Mouse (Mus musculus) intestine, embryonic 14.5 days (tissue): Measurements from ENCODE around the gene Dctn5. TPM values are rescaled to one million over a fixed set of nuclear protein-coding genes. Genes with fewer than 3 reads are reported as not detected.

Experiments
- ATAC-seq: fragments of 200-750 bp; cut with Nextera tagmentation; replicated peaks from 2 replicates; pipeline ENCODE4 v1.8.0; 2017; ENCODE audit warnings: low read depth, moderate number of reproducible peaks, moderate TSS enrichment, moderate library complexity; ENCODE audit not compliant: low FRiP score, low TSS enrichment
- DNase-seq: peaks from one replicate; pipeline ENCODE4 v3.0.0-alpha.2; 2018; ENCODE audit warnings: low spot score
- H3K27ac ChIP-seq: fragments of 300-500 bp; sonication (generic); 2 replicates; pipeline ENCODE4 v1.5.1; 2014; ENCODE audit warnings: low read depth, mild to moderate bottlenecking, control low read depth
- H3K27me3 ChIP-seq: fragments of 300-500 bp; sonication (generic); replicated peaks from 2 replicates; pipeline ENCODE4 v1.6.1; 2014; ENCODE audit warnings: low read length, control low read depth; ENCODE audit not compliant: control insufficient read depth, insufficient read depth
- H3K36me3 ChIP-seq: fragments of 300-500 bp; sonication (generic); 2 replicates; pipeline ENCODE4 v1.6.1; 2014; ENCODE audit warnings: low read length, control low read depth; ENCODE audit not compliant: control insufficient read depth, insufficient read depth
- H3K4me1 ChIP-seq: fragments of 300-500 bp; sonication (generic); replicated peaks from 2 replicates; pipeline ENCODE4 v1.6.1; 2014; ENCODE audit warnings: low read length, control low read depth, mixed read lengths; ENCODE audit not compliant: control insufficient read depth, insufficient read depth
- H3K4me2 ChIP-seq: fragments of 300-500 bp; sonication (generic); 2 replicates; pipeline ENCODE4 v1.6.1; 2014; ENCODE audit warnings: low read length
- H3K4me3 ChIP-seq: fragments of 300-500 bp; sonication (generic); 2 replicates; pipeline ENCODE4 v1.5.1; 2014; ENCODE audit warnings: low read depth, low read length, control low read depth, mixed read lengths
- H3K9ac ChIP-seq: fragments of 300-500 bp; sonication (generic); 2 replicates; pipeline ENCODE4 v1.6.1; 2014; ENCODE audit warnings: mild to moderate bottlenecking, low read length
- H3K9me3 ChIP-seq: fragments of 300-500 bp; sonication (generic); 2 replicates; pipeline ENCODE4 v1.6.1; 2016; ENCODE audit warnings: low read length, control low read depth; ENCODE audit not compliant: control insufficient read depth
- WGBS: fragments of 180-500 bp; shearing (Covaris S2); extraction: QIAGEN DNeasy Blood & Tissue Kit; methylation state at CpG from one replicate; pipeline ENCODE4 v1.1.7; 2014; 5-methylcytosine and 5-hydroxymethylcytosine counted together
- polyA plus RNA-seq: library from polyadenylated mRNA; unstranded; fragments of >200 nt; fragmentation: Nextera tagmentation; extraction: Ambion mirVana; gene quantifications from 2 replicates; pipeline ENCODE4 v1.2.1, GENCODE M21; 2014

The Dctn5 gene
- polyA plus RNA-seq, 1 experiment from 2014 or later = 121 TPM

- Histone ChIP-seq H3K4me1 (no peaks in the 10 kb centered on the region), H3K36me3 (peaks cover 41% of the 10 kb centered on the region), H3K4me2 (no peak overlapping the region), H3K27ac (no peak overlapping the region), H3K9me3 (no peaks in the 10 kb centered on the region), H3K27me3 (no peaks in the 10 kb centered on the region), H3K4me3 (no peak overlapping the region), H3K9ac (no peak overlapping the region)
- 95% methylated on average over 6 of the region's 6 CpGs for WGBS
- no peak for DNase-seq
- ATAC-seq = no peak
Measured at GRCm38 (mm10) chr7:122108206-122108605, 24.6 kb upstream of the Dctn5 start.

- no peaks in the 10 kb centered on the region for H3K27me3 ChIP-seq
- no peak for DNase-seq
- H3K36me3 ChIP-seq = peaks cover 62% of the 10 kb centered on the region
- H3K27ac ChIP-seq = no peak overlapping the region
- 83% methylated on average over 4 of the region's 4 CpGs for WGBS
- no peaks in the 10 kb centered on the region for H3K4me1 ChIP-seq
- H3K4me3 ChIP-seq = no peak overlapping the region
- no peak for ATAC-seq
- no peaks in the 10 kb centered on the region for H3K9me3 ChIP-seq
- no peak overlapping the region for H3K4me2 ChIP-seq
- H3K9ac ChIP-seq = no peak overlapping the region
Measured at GRCm38 (mm10) chr7:122123518-122123917, 9.3 kb upstream of the Dctn5 start.

GRCm38 (mm10) chr7:122125636-122126035 is 7.2 kb upstream of the Dctn5 start:
- no peak overlapping the region for H3K27ac ChIP-seq
- H3K4me2 ChIP-seq = no peak overlapping the region
- ATAC-seq = no peak
- DNase-seq = no peak
- H3K9me3 ChIP-seq = no peaks in the 10 kb centered on the region
- no peak overlapping the region for H3K9ac ChIP-seq
- no peaks in the 10 kb centered on the region for H3K27me3 ChIP-seq
- 83% methylated on average over 8 of the region's 8 CpGs for WGBS
- peaks cover 65% of the 10 kb centered on the region for H3K36me3 ChIP-seq
- H3K4me3 ChIP-seq = no peak overlapping the region
- no peaks in the 10 kb centered on the region for H3K4me1 ChIP-seq

- DNase-seq (no peak), ATAC-seq (no peak)
- H3K4me1 ChIP-seq = peaks cover 6% of the 10 kb centered on the region; the same call in 1 of the 2 replicates
- no peaks in the 10 kb centered on the region for H3K9me3 ChIP-seq
- H3K36me3 ChIP-seq = peaks cover 64% of the 10 kb centered on the region
- 95% methylated on average over 11 of the region's 11 CpGs for WGBS
- H3K9ac ChIP-seq = no peak overlapping the region
- H3K27me3 ChIP-seq = no peaks in the 10 kb centered on the region
- no peak overlapping the region for H3K27ac ChIP-seq
- no peak overlapping the region for H3K4me2 ChIP-seq
- no peak overlapping the region for H3K4me3 ChIP-seq
Measured at GRCm38 (mm10) chr7:122126946-122127345, 5.9 kb upstream of the Dctn5 start.

- H3K4me1 ChIP-seq = peaks cover 13% of the 10 kb centered on the region; the same call in 1 of the 2 replicates
- H3K9ac ChIP-seq = peak overlapping the region; percentile 90
- H3K27me3 ChIP-seq = no peaks in the 10 kb centered on the region
- DNase-seq (no peak), ATAC-seq (no peak)
- peak overlapping the region; percentile 87 for H3K4me3 ChIP-seq
- H3K9me3 ChIP-seq = no peaks in the 10 kb centered on the region
- peaks cover 50% of the 10 kb centered on the region for H3K36me3 ChIP-seq
- peak overlapping the region; percentile 87 for H3K4me2 ChIP-seq
- H3K27ac ChIP-seq = no peak overlapping the region
Measured at GRCm38 (mm10) chr7:122131834-122132233, 1.0 kb upstream of the Dctn5 start.

- peaks cover 51% of the 10 kb centered on the region for H3K36me3 ChIP-seq
- H3K4me3 ChIP-seq = peak overlapping the region; percentile 87
- no peaks in the 10 kb centered on the region for H3K9me3 ChIP-seq
- peak overlapping the region; percentile 77 for H3K4me2 ChIP-seq
- ATAC-seq = no peak
- 15% methylated on average over 8 of the region's 8 CpGs for WGBS
- no peak overlapping the region for H3K27ac ChIP-seq
- DNase-seq = no peak
- H3K9ac ChIP-seq = peak overlapping the region; percentile 90
- no peaks in the 10 kb centered on the region for H3K27me3 ChIP-seq
- H3K4me1 ChIP-seq = peaks cover 13% of the 10 kb centered on the region; the same call in 1 of the 2 replicates
Measured at GRCm38 (mm10) chr7:122133338-122133625, 441 bp downstream of the Dctn5 start.

GRCm38 (mm10) chr7:122135070-122135469 is 2.2 kb downstream of the Dctn5 start:
- H3K4me1 ChIP-seq = peaks cover 13% of the 10 kb centered on the region; the same call in 1 of the 2 replicates
- ATAC-seq (no peak), DNase-seq (no peak)
- peaks cover 57% of the 10 kb centered on the region for H3K36me3 ChIP-seq
- no peak overlapping the region for H3K9ac ChIP-seq
- H3K4me3 ChIP-seq = no peak overlapping the region
- H3K27ac ChIP-seq = no peak overlapping the region
- H3K9me3 ChIP-seq = no peaks in the 10 kb centered on the region
- H3K4me2 ChIP-seq = no peak overlapping the region
- WGBS = 71% methylated on average over 10 of the region's 10 CpGs
- H3K27me3 ChIP-seq = no peaks in the 10 kb centered on the region

- Histone ChIP-seq H3K9ac (no peak overlapping the region), H3K27me3 (no peaks in the 10 kb centered on the region), H3K4me3 (no peak overlapping the region), H3K36me3 (peaks cover 76% of the 10 kb centered on the region), H3K9me3 (no peaks in the 10 kb centered on the region), H3K4me2 (no peak overlapping the region), H3K27ac (no peak overlapping the region), H3K4me1 (peaks cover 5% of the 10 kb centered on the region; the same call in 1 of the 2 replicates)
- DNase-seq = no peak
- ATAC-seq = no peak
Measured at GRCm38 (mm10) chr7:122137071-122137470, 4.2 kb downstream of the Dctn5 start.

GRCm38 (mm10) chr7:122138190-122138589 is 5.3 kb downstream of the Dctn5 start:
- H3K27ac ChIP-seq = no peak overlapping the region
- no peak overlapping the region for H3K9ac ChIP-seq
- no peak for ATAC-seq
- peaks cover 87% of the 10 kb centered on the region for H3K36me3 ChIP-seq
- H3K27me3 ChIP-seq = no peaks in the 10 kb centered on the region
- peaks cover 4% of the 10 kb centered on the region; the same call in 1 of the 2 replicates for H3K4me1 ChIP-seq
- H3K4me3 ChIP-seq = no peak overlapping the region
- H3K9me3 ChIP-seq = no peaks in the 10 kb centered on the region
- no peak overlapping the region for H3K4me2 ChIP-seq
- WGBS = 88% methylated on average over 5 of the region's 5 CpGs
- DNase-seq = no peak
